Mouse (Mus musculus): Measurements from ENCODE around the gene Arsa.

Arsa gene

GRCm38 (mm10) chr15:89477091-89477491, at the start of gene Arsa:
Gene Arsa (minus strand): TSS chr15:89477425.
- in situ Hi-C loops (cut with MboI, MseI): no loop called here

- in situ Hi-C loops (cut with MboI, MseI): no loop called here
Observed at GRCm38 (mm10) chr15:89526776-89527325, 49.6 kb upstream of the Arsa start.

GRCm38 (mm10) chr15:89525896-89526295, 48.7 kb upstream of the Arsa start:
- in situ Hi-C loops (cut with MboI, MseI): no loop called here

DNA sequence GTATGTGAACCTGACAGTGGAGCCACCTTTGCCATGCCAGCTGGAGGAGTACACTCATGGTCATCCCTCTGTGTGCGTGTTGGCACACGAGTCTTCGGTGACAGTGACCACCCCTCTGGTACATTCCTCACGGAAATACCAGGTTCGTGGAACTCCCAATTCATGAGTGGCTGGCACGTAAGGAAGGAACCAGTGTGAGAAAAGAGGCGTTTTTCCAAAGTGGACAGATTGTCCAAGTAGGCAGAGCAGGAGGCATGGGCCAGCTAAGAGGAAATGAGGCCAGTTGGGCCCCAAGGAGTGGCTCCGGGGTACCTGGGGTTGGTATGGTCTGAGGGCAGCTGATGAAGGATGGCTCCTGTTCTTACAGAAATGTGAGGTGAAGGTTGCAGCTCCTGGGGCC, 48.2 kb upstream of the Arsa start:
- in situ Hi-C loops (cut with MboI, MseI): no loop called here

DNA sequence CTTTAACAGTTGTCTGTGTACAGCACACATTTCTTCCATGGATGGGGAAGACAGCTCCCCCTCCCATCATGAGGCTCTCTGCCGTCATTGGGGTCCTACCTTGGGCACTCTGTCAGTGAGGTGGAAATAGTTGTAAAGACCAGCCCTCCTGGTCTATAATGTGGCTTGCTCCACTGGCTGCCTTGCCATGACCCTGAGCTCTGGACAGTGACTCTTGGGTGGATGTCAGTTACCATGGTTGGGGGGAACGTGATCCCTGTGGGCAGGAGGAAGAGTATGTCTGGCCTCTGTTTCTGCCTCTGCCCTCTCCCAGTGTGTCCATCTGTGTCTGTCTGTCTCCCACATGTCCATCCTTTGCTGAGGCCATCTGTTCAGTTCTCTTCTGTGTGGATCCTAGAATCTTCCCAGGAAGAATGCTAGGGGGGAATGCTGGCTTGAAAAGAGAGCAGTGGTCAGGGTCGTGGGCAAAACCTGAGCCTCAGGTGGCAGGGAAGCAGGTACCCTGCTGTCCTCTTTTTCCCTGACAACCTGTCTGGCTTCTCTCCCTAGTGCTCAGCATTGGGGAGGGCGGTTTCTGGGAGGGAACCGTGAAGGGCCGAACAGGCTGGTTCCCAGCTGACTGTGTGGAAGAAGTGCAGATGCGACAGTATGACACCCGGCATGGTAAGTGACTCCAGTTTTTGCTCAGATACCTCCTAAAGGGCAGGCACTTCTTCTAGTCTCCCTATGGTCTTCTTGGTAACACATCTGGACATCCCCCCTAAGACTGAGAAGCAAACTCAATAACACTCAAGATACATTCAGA, 47.6 kb upstream of the Arsa start:
- in situ Hi-C loops (cut with MboI, MseI): no loop called here

DNA sequence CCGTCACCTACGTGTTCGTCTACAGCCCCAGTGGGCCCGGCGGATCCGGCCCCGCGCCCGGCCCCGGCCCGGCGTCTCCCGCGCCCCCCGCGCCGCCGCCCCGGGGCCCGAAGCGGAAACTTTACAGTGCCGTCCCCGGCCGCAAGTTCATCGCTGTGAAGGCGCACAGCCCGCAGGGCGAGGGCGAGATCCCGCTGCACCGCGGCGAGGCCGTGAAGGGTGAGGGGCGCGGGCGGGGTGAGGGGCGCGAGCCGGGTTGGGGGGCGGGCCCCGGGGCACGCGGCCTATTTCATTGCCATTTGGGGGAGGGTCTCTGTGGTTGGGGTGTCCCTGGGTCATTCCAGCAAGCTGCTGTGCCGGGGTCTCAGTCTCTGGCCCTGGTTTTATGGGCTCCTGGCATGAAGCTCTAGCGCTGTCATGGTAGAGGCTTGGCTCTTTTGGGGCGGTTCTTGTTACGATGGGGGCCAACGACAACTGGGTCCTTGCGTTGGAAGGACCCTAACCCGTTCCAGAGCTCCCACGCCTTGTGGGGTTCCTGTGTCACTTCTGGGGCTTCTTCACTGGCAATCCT, 46.9 kb upstream of the Arsa start:
- in situ Hi-C loops (cut with MboI, MseI): no loop called here

DNA sequence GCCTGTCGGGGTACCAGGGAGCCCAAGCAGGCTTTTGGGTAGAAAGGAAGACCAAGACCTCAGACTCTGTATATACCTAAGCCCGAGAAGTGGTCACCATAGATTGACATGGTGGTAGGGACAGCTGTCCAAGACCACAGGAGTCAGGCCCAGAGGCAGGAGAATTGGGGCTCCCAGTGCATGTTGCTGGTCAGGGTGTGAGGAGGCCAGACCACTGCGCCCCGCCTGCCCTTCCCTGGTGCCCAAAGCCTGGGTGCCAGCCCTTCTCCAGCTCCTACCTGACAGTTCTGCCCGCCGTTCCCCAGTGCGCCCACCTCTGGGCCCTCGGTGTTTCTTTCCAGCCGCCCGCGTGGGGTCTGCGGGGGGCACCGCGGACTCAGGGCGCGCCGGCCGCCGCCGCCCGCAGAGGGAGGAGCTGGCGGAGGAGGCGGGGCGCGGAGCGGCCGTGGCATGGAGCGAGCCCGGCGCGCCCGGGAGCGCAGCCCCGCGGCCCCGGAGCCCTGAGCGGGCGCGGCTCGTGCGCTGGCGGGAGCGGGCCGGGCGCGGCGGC, 46.1 kb upstream of the Arsa start:
- in situ Hi-C loops (cut with MboI, MseI): no loop called here

GRCm38 (mm10) chr15:89522566-89523282, 45.5 kb upstream of the Arsa start:
- in situ Hi-C loops (cut with MboI, MseI): no loop called here

DNA sequence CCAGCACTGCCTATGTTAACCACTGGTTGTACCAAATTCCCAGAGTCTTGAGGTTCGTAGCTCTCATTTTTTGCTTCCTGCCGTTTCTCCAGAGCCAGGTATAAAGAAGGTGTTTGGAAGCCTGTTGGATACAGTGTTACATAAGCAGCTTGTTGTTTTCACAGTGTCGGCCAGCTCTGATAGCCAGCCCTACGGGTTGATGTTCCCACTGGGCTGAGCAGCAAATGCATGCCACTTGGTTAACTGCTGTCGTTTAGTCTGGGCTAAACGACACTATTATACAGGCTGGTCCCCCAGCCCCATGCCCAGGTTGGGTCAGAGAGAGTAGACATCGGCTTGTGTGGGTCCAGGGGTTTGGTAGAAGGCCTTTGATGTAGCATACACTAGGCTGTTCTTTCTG, 44.7 kb upstream of the Arsa start:
- in situ Hi-C loops (cut with MboI, MseI): no loop called here

DNA sequence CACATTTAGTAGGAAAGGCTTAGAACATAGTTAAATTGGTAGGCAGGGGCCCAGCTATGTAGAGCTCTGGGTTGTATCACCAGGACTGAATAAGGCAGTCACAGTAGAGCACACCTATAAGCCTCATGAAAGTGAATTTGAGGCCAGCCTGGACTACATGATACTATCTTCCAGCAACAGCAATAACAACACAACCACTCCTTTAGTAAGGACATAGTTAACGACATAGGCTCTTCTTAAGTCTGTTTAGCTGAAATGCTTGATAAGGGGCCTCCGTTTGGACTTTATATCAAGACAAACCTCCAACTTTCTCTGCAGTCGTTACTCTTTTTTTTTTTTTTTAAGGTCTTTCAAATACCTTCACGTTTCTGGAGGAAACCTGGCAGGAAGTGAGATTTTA, 35.5 kb upstream of the Arsa start:
- in situ Hi-C loops (cut with MboI, MseI): no loop called here

DNA sequence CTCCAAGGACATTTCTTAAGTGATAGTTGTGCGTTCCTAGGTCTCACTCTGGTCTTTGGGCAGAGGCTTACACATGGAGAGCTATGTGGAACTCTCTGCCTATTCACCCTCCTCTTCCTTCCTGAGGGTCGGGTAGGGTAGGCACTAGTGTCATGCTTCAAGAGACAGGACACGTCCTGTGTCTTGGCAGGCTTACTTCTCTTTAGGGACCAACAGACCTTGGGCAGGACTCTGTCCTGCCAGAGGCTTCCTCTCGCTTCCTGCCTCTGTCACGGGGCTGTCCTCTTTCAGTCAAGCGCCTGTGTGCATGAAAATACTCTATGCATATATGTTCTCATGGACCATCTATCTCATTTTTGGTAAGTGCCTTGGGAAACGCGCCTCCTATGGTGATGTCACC, 30.5 kb upstream of the Arsa start:
- in situ Hi-C loops (cut with MboI, MseI): no loop called here

DNA sequence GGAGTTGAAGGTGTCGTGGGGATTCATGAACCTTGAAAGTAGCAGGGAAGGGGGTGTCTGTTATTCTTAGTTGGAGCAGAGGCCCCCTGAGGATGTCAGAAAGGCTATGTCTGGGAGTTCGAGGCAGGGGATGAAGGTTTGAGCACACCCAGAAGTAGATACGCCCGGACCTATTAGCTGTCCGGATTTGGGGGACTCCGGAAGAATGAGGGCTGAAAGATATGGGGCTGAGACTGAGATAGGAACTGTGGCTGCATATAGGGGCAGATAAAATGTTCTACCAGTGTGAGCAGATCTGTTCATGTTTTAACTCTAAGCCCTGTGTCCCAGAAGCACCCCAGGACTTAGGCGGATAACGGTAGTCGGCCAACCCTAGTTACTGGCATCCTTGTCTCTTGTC, 27.6 kb upstream of the Arsa start:
- in situ Hi-C loops (cut with MboI, MseI): no loop called here

- in situ Hi-C loops (cut with MboI, MseI): no loop called here
Observed at GRCm38 (mm10) chr15:89501321-89501720, 24.1 kb upstream of the Arsa start.

DNA sequence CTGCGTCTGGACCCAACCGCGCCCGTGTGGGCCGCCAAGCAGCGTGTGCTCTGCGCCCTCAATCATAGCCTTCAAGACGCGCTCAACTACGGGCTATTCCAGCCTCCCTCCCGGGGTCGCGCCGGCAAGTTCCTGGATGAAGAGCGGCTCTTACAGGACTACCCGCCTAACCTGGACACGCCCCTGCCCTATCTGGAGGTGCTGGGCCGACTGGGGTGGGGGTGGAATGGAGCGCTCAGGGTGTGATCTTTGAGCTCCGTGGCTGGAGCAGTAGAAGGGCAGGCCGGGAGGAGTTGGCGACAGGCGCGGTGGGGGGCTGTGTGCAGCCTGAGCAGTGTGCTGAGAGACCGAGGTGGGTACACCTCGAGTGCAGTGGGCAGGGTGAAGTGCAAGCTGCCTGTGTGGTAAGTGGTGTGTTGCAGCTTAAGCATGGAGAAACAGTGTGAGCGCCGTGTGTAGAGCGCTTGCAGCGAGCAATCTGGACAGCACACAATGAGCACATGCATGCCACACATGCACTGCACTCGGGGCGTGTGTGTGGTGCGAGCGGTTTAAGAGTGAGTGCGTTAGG, 23.1 kb upstream of the Arsa start:
- in situ Hi-C loops (cut with MboI, MseI): no loop called here

DNA sequence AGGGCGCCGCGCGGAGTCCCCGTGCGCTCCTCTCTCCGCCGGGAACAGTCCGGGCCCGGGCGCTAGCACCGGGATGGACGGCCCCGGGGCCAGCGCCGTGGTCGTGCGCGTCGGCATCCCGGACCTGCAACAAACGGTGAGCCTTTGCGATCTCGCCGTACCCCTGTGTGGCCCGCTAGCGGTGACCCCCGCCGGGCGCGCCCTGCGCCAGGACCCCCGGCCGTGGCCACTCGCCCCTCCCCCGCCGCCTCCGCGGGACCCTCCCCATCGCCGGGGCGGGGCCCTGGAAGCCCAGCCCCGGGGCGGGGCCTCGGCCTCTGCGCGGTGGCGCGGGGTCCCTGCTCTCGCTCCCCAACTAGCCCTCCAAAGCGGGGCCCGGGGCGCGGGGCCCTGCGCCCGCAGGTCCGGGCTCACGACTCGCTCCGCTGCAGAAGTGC, 22.6 kb upstream of the Arsa start:
- in situ Hi-C loops (cut with MboI, MseI): no loop called here

GRCm38 (mm10) chr15:89498961-89499688, 21.9 kb upstream of the Arsa start, which contains the start of gene Shank3:
Gene Shank3 (plus strand): TSS chr15:89499623.
- in situ Hi-C loops (cut with MboI, MseI): no loop called here

DNA sequence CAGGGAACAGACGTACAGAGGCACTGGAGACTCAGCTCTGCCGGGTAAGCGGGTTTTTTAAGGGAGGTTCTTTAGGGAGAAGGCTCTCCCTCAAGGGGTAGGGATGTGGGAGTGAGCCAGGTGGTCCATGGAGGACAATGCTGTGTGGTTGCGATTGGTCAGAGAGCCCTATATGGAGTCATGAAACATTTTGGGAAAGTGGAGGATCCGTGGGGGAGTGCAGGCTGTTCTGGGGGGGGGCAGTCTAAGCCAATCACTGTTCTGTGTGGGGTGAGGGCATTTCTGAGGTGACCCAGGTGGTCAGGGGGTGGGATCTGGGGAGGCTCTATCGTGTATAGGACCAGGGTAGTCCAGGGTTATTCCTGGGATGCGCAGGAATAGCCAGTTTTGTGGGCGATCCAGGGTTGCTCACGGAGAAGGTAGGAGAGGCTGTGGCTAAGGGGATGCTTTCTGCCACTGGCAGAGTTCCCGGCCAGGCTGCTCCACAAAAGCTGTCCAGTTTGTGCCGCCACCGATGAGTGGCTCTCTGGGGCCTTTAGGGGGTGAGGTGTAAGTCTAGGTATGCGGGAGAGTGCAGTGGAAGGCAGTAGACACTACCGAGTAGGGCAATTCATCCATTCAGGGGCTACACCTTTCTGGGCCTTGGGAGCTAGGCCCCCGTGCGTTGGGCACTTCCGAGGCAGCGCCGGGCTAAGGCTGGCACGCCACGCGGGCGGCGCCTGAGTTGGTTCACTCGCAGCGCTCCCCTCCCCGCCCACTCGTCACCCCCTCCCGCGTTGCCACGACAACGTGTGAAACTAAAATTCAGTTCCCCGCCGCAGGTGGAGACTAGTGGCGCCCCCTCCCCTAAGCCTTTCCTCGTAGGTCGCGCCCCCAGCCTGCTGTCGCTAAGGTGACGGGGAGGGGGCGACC, 21.1 kb upstream of the Arsa start:
- in situ Hi-C loops (cut with MboI, MseI): no loop called here

- in situ Hi-C loops (cut with MboI, MseI): no loop called here
Observed at GRCm38 (mm10) chr15:89497391-89498048, 20.3 kb upstream of the Arsa start.

DNA sequence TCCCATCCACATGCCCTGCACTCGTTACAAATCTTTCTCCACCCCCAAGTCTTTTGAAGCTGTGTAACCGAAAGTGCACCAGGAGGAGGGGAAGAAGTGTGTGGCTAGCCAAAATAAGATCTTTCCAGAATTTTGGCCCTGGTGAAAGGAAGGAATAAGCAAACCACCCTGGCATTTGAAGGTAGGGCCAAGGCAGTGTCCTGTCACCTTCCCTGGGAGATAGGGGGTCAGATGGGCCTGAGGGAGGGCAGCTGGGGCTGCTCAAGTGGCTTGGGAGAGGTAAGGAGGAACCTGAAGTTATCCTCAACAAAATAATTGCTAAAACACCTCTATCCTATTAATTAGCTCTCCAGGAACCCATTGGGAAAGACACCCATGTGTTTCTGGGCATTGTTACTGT, 19.6 kb upstream of the Arsa start:
- in situ Hi-C loops (cut with MboI, MseI): no loop called here

Measured in T-helper 1 cell (primary cell).